Mouse (Mus musculus): ENCODE measurements around the gene Olfr1510. TPM values are rescaled to one million over a fixed set of nuclear protein-coding genes. Genes with fewer than 3 reads are reported as not detected.
A peak's percentile ranks its signal among the peaks of the same experiment; 100 is the strongest.
"Not testable (repeated sequence)": the region's sequence is repeated elsewhere in the genome, so short reads cannot be mapped to it uniquely, and the experiment has no call there.

Olfr1510 gene
- not detected for total RNA-seq (2021)

GRCm38 (mm10) chr14:52414273-52414672 is at the start of gene Olfr1510:
TSS of gene Olfr1510 (minus strand) at chr14:52414373.
- no peak for DNase-seq (ENCODE audit: low spot score in 2 of 2)
- intact Hi-C loops (cut with DNase I): no loop called here

GRCm38 (mm10) chr14:52461928-52462327 is 47.8 kb upstream of the Olfr1510 start:
- intact Hi-C loops (cut with DNase I): no loop called here
- no peak for DNase-seq (ENCODE audit: low spot score in 2 of 2)

GRCm38 (mm10) chr14:52451138-52451537 is 37.0 kb upstream of the Olfr1510 start:
- intact Hi-C loops (cut with DNase I): no loop called here
- DNase-seq (ENCODE audit: low spot score in 2 of 2): no peak

GRCm38 (mm10) chr14:52442690-52443089 is 28.5 kb upstream of the Olfr1510 start, which contains the start of gene Olfr1509:
TSS of gene Olfr1509 (plus strand) at chr14:52442990.
- intact Hi-C loops (cut with DNase I): no loop called here
- DNase-seq (ENCODE audit: low spot score in 2 of 2): no peak

GRCm38 (mm10) chr14:52427686-52428085 is 13.5 kb upstream of the Olfr1510 start:
- DNase-seq (ENCODE audit: low spot score in 2 of 2): no peak
- intact Hi-C loops (cut with DNase I): no loop called here

- intact Hi-C loops (cut with DNase I); DNase-seq (ENCODE audit: low spot score in 2 of 2): not testable (repeated sequence)
These were observed 3.8 kb downstream of the Olfr1510 start for GRCm38 (mm10) chr14:52410142-52410919.

GRCm38 (mm10) chr14:52397279-52397678 is 16.9 kb downstream of the Olfr1510 start, which contains the start of gene Olfr1511:
TSS of gene Olfr1511 (minus strand) at chr14:52397379.
- intact Hi-C loops (cut with DNase I): no loop called here
- DNase-seq (ENCODE audit: low spot score in 2 of 2): no peak

- DNase-seq (ENCODE audit: low spot score in 2 of 2); intact Hi-C loops (cut with DNase I): not testable (repeated sequence)
These were observed 23.9 kb downstream of the Olfr1510 start for GRCm38 (mm10) chr14:52390084-52390848.

- no peak for DNase-seq (ENCODE audit: low spot score in 2 of 2)
- intact Hi-C loops (cut with DNase I): no loop called here
These were observed 35.1 kb downstream of the Olfr1510 start, which contains the start of gene Olfr1512 for GRCm38 (mm10) chr14:52379068-52379467. TSS of gene Olfr1512 (minus strand) at chr14:52379168.

- intact Hi-C loops (cut with DNase I): no loop called here
- DNase-seq (ENCODE audit: low spot score in 2 of 2): peak in 1 of 2 experiments; percentile 61
These were observed 45.4 kb downstream of the Olfr1510 start for GRCm38 (mm10) chr14:52368741-52369140.

Other genes starting within 250 kb of the Olfr1510 start
- 10 to 100 TPM; 50.5 to 52.0 TPM for gene Supt16, start 217.0 kb downstream of the Olfr1510 start, total RNA-seq (2021)
- 100 to 1,000 TPM; 115 to 122 TPM for gene Chd8, start 156.6 kb downstream of the Olfr1510 start, total RNA-seq (2021)
- 10 to 100 TPM; 65.5 to 66.8 TPM for gene Tox4, start 135.2 kb downstream of the Olfr1510 start, total RNA-seq (2021)
- gene Rab2b, start 134.8 kb downstream of the Olfr1510 start, total RNA-seq (2021): 10 to 100 TPM; 30.9 to 32.4 TPM
- 10 to 100 TPM; 39.8 to 41.5 TPM for gene Mettl3, start 109.2 kb downstream of the Olfr1510 start, total RNA-seq (2021)
- 10 to 100 TPM; 32.3 to 33.4 TPM for gene Sall2, start 85.6 kb downstream of the Olfr1510 start, total RNA-seq (2021)
- not detected for gene Olfr1513, start 58.0 kb downstream of the Olfr1510 start, total RNA-seq (2021)
- not detected for gene Olfr1512, start 35.2 kb downstream of the Olfr1510 start, total RNA-seq (2021)
- not detected for gene Olfr1511, start 17.0 kb downstream of the Olfr1510 start, total RNA-seq (2021)
- not detected for gene Olfr1509, start 28.6 kb upstream of the Olfr1510 start, total RNA-seq (2021)
- not detected for gene Olfr1508, start 53.1 kb upstream of the Olfr1510 start, total RNA-seq (2021)
- not detected for gene Olfr1507, start 81.4 kb upstream of the Olfr1510 start, total RNA-seq (2021)

Measured in left cerebral cortex, postnatal 25 days (tissue).